Mouse (Mus musculus) spleen, adult 2 months (tissue): ENCODE measurements around the gene Fam13a.

Source experiments
- CTCF ChIP-seq: fragments of 200-500 bp; IDR thresholded peaks from 2 replicates; pipeline ENCODE4 v1.5.1; 2011; ENCODE audit warnings: mild to moderate bottlenecking, inconsistent platforms; ENCODE audit not compliant: insufficient read depth, insufficient read length, insufficient replicate concordance; ENCODE audit errors: extremely low read depth
- POLR2A ChIP-seq: fragments of 200-500 bp; IDR thresholded peaks from 2 replicates; pipeline ENCODE4 v1.6.1; 2011; ENCODE audit warnings: low read depth, low read length, inconsistent platforms

DNA sequence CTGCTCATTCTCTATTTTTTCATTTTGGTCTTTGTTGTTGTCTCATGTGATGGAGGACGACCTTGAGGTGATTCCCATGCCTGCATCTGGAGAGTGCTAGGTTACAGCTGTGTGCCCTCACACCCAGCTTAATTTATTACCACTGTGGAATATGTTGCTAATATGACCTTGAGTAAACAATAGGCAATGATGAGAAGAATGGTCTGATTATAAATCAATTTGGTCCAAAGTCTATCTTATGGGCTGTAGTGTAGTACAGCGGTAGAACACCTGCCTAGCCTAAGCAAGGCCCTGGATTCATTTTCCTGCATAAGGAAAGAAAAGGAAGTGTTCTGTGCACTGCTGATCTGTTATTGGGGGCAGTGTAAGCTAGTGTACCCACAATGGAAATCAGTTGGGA is 49.9 kb downstream of the Fam13a start:
- TF ChIP-seq CTCF (no peak), POLR2A (no peak)
